Mouse (Mus musculus) testis, adult 2 months (tissue): ENCODE measurements around the gene Fam160a2. TPM values are rescaled to one million over a fixed set of nuclear protein-coding genes. Genes with fewer than 3 reads are reported as not detected.
A peak's percentile ranks its signal among the peaks of the same experiment; 100 is the strongest.

Source experiments
- H3K27ac ChIP-seq: fragments of 200-500 bp; 2 replicates; pipeline ENCODE4 v1.5.1; 2012; ENCODE audit warnings: low read depth, low read length; ENCODE audit not compliant: control insufficient read depth, insufficient read depth
- H3K27me3 ChIP-seq: fragments of 200-500 bp; 2 replicates; pipeline ENCODE4 v1.6.1; 2012; ENCODE audit warnings: mild to moderate bottlenecking, low read length, moderate library complexity; ENCODE audit not compliant: control insufficient read depth, insufficient read depth
- H3K36me3 ChIP-seq: fragments of 200-500 bp; 2 replicates; pipeline ENCODE4 v1.6.1; 2012; ENCODE audit warnings: mild to moderate bottlenecking, low read length; ENCODE audit not compliant: control insufficient read depth, insufficient read depth
- H3K4me1 ChIP-seq: fragments of 200-500 bp; 2 replicates; pipeline ENCODE4 v1.6.1; 2012; ENCODE audit warnings: low read length; ENCODE audit not compliant: control insufficient read depth, insufficient read depth
- H3K4me3 ChIP-seq: fragments of 200-500 bp; 2 replicates; pipeline ENCODE4 v1.5.1; 2012; ENCODE audit warnings: low read depth, mild to moderate bottlenecking, low read length, moderate library complexity, mixed read lengths; ENCODE audit not compliant: control insufficient read depth
- CTCF ChIP-seq: fragments of 200-500 bp; IDR thresholded peaks from 2 replicates; pipeline ENCODE4 v1.5.1; 2012; ENCODE audit warnings: low read depth, mild to moderate bottlenecking, inconsistent platforms, low read length, moderate library complexity; ENCODE audit not compliant: control insufficient read depth, insufficient read depth, insufficient replicate concordance
- POLR2A ChIP-seq: fragments of 200-500 bp; IDR thresholded peaks from 2 replicates; pipeline ENCODE4 v1.6.1; 2012; ENCODE audit warnings: low read depth, mild to moderate bottlenecking, inconsistent platforms, low read length, moderate library complexity; ENCODE audit not compliant: control insufficient read depth
- polyA plus RNA-seq: library from polyadenylated mRNA; depleted of rRNA; stranded (reverse); fragments of >200 nt; gene quantifications from 2 replicates; pipeline ENCODE4 v1.2.3, GENCODE M21; 2012

Gene Fam160a2
- polyA plus RNA-seq, 1 experiment: 73.7 TPM

DNA sequence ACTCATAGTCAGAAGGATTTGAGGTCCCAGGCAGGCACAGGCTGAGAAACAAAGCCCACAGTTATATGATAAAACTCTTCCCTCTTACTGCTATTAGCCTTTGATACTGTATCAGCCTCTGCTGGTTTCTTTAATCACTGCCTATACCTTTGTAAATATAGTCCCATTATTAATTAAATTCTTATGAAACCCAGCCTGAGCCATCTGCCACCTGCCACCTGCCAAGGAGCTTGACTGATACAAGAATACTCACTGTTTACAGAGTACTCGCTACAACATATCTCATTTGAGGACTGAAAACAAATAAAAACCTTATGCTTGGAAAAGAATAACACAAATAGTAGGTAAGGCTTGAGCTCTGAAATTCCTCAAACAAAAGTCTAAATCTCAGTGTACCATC lies 5.2 kb downstream of the Fam160a2 start:
- H3K4me1 ChIP-seq: peaks cover 2% of the 10 kb centered on the region; the same call in 1 of the 2 replicates
- no peak overlapping the region for H3K27ac ChIP-seq
- H3K27me3 ChIP-seq: no peaks in the 10 kb centered on the region
- no peak overlapping the region for H3K4me3 ChIP-seq
- no peaks in the 10 kb centered on the region for H3K36me3 ChIP-seq
- TF ChIP-seq POLR2A: no peak
- TF ChIP-seq CTCF: no peak

DNA sequence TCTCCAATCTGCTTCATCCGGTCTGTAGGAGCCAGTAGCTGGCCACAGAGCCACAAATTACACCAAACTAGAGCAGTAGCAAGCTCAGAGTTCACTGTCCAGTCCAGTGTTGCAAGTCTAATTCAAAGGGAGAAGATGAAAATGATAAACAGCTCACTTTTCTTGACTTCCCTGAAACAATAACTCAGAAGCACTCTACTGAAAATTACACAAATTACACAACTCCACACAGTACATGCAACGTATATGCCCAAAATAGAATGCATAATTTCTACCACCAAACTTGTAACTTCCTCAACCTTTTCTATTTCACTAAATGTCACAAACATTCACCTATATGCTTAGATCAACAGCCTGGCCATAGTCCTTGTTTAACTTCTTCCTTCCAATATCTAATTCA lies 9.6 kb downstream of the Fam160a2 start:
- Histone ChIP-seq H3K27me3 (no peaks in the 10 kb centered on the region), H3K27ac (no peak overlapping the region), H3K4me1 (no peaks in the 10 kb centered on the region), H3K36me3 (peaks cover 2% of the 10 kb centered on the region; the same call in 1 of the 2 replicates), H3K4me3 (no peak overlapping the region)
- TF ChIP-seq POLR2A (no peak), CTCF (no peak)

DNA sequence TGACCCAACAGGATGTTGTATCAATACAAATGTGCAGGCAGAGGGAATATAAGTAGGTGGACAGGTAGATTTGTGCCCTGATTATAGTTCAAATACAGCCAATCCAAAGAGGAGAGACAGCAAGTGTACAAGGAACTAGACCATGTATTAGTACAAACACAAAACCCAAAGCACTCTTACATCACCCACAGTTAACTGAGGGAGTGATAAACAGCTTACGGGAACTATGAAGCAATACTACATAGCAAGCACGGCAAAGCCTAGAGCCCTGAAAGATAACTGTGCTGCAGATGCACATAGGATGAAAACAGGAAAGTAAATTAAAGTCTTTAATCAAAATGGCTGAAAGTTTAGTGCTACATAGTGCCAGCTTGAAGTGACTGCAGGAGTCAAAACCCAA lies 12.2 kb downstream of the Fam160a2 start:
- TF ChIP-seq CTCF: no peak
- no peak for TF ChIP-seq POLR2A
- no peak overlapping the region for H3K27ac ChIP-seq
- H3K27me3 ChIP-seq: no peaks in the 10 kb centered on the region
- no peaks in the 10 kb centered on the region for H3K4me1 ChIP-seq
- no peak overlapping the region for H3K4me3 ChIP-seq
- H3K36me3 ChIP-seq: peaks cover 5% of the 10 kb centered on the region

DNA sequence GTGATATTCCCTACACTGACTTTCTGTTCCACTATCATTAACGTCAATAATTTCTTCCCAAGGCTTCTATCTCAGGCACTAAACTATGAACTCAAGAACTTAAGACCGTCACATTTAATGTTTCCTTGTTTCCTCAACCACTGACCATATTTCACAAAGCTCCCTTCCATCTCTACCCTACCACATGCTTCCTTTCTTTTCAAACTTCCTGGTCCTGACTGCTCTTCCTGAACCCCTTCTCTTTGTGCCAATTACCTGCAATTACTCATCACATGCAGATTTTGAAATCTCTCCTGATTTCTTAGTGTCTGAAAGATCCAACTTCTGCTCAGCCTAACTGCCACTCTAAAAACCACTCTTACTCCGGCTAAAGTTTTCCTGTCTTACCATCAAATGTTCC lies 19.5 kb downstream of the Fam160a2 start:
- H3K36me3 ChIP-seq: peaks cover 6% of the 10 kb centered on the region
- H3K27ac ChIP-seq: no peak overlapping the region
- H3K4me3 ChIP-seq: no peak overlapping the region
- no peaks in the 10 kb centered on the region for H3K4me1 ChIP-seq
- TF ChIP-seq POLR2A (no peak), CTCF (no peak)
- H3K27me3 ChIP-seq: no peaks in the 10 kb centered on the region

DNA sequence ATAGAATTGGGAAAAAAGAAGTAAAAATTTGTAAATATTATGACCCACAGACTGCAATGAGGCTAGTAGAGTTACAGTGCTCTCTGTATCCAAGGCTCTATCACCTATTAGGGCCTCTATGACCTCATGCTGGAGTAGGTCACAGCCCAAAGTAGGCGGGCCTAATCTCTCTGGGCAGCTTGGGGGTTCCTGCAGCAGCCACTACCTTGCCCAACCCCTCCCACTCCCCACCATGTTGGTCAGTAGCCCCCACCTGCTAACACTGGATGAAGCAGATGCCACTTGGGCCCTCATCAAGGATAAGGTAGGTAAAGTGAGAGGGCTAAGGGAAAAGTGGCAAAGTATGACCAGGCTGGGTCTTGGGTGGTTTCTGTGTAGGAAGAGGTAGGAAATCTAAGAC lies 25.0 kb downstream of the Fam160a2 start, which contains the start of gene Gm5901:
Gene Gm5901, plus strand, starts transcription at position 173 of the 400 bp plus-strand sequence.
- TF ChIP-seq CTCF (no peak), POLR2A (peak; percentile 59; the same call in 1 of the 2 replicates)
- H3K36me3 ChIP-seq: peaks cover 2% of the 10 kb centered on the region; the same call in 1 of the 2 replicates
- H3K4me3 ChIP-seq: peak within 1 kb of the TSS; percentile 79
- H3K4me1 ChIP-seq: no peaks in the 10 kb centered on the region
- H3K27ac ChIP-seq: no peak within 1 kb of the TSS
- no peaks in the 10 kb centered on the region for H3K27me3 ChIP-seq

DNA sequence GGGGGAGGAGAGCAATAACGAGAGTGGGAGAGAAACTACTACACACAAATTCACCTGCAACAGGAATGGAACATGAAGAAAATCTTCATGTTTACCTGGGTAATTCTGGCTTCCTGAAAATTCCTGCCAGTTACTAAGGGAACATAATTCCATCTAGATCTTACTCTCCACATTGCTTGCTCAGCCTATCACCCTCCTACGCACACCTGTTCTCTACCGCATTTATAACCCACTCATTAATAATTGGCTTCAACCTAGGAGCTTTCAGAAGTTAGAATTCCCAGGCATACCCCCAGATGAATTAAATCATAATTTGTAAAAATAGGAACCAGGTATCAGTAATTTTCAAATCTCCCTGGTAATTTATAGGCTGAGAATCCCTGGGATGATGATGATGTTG lies 25.9 kb downstream of the Fam160a2 start:
- no peaks in the 10 kb centered on the region for H3K4me1 ChIP-seq
- H3K27ac ChIP-seq: no peak overlapping the region
- H3K4me3 ChIP-seq: peak overlapping the region; percentile 32; the same call in 1 of the 2 replicates
- TF ChIP-seq CTCF (no peak), POLR2A (no peak)
- H3K36me3 ChIP-seq: peaks cover 2% of the 10 kb centered on the region; the same call in 1 of the 2 replicates
- H3K27me3 ChIP-seq: no peaks in the 10 kb centered on the region

DNA sequence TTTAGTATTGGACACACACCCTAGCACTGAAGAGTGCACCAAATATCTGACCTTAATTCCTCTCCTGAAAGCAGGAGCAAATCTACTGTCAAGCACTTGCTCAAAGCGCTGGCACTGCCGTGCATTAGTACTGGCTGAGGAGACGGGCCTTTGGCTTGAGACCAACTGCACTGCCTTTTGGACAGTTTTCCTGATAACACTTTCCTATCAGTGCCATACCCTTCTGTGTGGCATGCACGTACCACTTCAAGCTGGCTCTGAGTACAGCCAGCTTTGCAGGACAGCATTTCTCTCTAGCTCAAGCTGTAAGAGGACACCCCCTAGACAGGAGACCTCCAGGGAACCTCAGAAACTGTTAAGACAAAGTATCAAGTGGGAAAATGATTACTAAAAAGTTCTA lies 26.3 kb downstream of the Fam160a2 start:
- Histone ChIP-seq H3K4me1 (no peaks in the 10 kb centered on the region), H3K4me3 (peak overlapping the region; percentile 50; the same call in 1 of the 2 replicates), H3K27ac (no peak overlapping the region), H3K36me3 (no peaks in the 10 kb centered on the region), H3K27me3 (no peaks in the 10 kb centered on the region)
- no peak for TF ChIP-seq CTCF
- no peak for TF ChIP-seq POLR2A
